Mouse (Mus musculus): ENCODE data around the gene LTO1.

GRCm38 (mm10) chr7:144914296-144914947 lies 478 bp upstream of the LTO1 start:
- TF ChIP-seq CTCF (IDR thresholded peaks at IDR 0.05; ENCODE audit: low read depth) (peak; percentile 21; the same call in 1 of the 2 replicates), EP300 (IDR thresholded peaks at IDR 0.05; ENCODE audit: low read depth) (no peak)

Measured in heart, postnatal 0 days (tissue).